Mouse (Mus musculus): Measurements from ENCODE around the gene Osbpl3.

Osbpl3 gene

DNA sequence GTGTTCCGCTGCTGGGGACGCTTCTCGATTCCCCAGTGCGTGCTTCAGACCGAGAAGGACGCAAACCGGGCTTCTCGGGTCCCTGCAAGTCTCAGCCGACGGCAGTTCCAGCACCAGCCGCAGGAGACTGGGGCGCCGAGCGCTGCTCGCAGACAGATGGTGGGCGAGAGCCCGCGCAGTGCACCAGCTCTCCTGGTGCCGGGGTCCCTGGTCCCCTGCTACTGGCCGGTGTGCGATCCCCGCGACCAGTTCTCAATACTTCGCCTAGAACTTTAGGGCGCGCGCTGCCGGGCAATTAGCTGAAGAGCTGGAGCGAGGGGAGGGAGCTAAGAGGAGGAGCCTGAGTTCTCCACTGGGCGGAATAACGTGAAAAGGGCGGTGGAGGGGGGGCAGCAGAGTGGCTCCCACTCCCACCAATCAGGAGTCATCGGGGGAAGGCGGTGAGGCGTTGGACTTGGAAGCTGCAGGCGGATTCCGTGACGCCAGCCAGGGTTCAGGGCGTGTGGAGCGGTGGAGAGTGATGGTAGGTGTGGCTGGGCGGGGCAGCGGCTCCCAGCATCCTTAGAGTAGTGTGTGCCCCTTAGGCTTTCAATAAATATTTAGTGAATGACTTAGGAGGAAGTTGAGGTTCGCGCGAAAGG, at the start of gene Osbpl3:
Gene Osbpl3, minus strand, starts transcription at position 373 of the 641 bp plus-strand sequence.
- peak; percentile 78 to 85 for DNase-seq

DNA sequence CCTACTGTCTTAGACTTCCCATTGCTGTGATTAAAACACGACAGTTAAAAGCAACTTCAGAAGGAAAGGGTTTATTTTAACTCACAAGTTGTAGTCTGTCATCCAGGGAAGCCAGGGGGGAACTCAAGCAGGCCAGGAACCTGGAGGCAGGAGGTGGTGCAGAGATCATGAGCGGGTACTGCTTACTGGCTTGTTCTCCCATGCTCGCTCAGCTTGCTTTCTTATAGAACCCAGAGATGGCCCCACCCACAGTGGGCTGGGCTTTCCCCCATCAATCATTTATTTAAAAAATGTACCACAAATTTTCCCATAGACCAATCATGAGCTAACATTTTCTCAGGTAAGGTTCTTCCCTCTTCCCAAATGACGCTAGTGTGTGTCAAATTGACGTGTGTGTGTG, 49.5 kb upstream of the Osbpl3 start:
- DNase-seq, result no peak

DNA sequence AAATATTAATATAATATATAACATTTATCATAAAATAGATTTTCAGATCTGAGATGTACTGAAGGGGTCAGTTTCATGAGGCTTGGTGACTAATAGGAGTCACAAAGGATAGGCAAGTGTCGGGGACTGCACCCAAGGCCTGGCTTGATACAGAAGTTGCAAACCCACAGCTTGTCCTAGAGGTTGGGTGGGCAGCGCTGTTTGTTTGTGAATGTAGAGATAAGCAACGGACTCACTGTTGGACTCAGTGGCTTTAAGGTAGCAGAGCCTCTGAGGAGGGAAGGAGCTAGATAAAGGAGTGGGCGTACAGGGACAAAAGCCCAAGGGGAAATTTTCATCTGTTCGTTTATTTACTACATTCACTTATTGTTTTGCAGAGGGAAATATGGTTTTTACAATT, 48.7 kb upstream of the Osbpl3 start:
- no peak for DNase-seq

DNA sequence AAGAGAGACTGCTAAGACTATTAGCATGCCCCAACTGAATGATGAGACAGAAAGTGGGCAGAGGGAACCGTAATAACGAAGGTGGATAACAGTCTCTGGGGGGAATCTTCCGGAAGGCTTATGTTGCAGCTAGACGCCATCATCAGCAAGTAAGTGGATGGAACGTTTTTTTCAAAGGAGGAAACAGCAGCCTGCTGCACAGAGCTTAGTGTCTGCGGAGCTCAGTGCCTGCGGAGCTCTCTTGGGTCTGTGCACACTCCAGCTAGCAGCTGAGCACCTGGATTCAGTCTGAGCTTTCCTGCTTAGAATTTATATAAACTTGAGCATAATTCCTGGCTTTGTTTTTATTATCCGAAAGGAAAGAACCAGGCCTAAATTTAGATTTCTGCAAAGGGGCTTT, 47.8 kb upstream of the Osbpl3 start:
- DNase-seq, result no peak

GRCm38 (mm10) chr6:50503031-50503430, 47.0 kb upstream of the Osbpl3 start:
- DNase-seq, result no peak

GRCm38 (mm10) chr6:50498346-50498745, 42.3 kb upstream of the Osbpl3 start:
- DNase-seq, result no peak

DNA sequence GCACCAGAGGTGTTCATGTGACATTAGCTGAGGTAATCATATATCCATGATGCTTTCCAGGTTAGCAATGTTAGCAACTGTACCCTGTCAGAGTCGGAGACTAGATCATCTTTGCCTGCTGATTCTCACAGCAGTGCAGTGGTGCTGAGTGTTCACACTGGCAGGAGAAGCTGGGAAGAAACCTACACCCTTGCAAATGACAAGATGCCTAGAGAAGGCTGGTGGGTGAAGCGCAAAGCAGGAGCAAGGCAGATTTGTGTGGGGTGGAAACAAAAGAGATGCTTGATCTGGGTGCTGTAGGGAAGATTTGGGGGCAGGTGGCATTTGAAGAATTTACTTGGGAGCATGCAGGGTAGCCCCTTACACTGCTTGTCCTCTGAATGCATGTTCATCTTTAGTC, 34.5 kb upstream of the Osbpl3 start:
- no peak for DNase-seq

- DNase-seq, result no peak
Measured at GRCm38 (mm10) chr6:50489380-50489779, 33.4 kb upstream of the Osbpl3 start.

DNA sequence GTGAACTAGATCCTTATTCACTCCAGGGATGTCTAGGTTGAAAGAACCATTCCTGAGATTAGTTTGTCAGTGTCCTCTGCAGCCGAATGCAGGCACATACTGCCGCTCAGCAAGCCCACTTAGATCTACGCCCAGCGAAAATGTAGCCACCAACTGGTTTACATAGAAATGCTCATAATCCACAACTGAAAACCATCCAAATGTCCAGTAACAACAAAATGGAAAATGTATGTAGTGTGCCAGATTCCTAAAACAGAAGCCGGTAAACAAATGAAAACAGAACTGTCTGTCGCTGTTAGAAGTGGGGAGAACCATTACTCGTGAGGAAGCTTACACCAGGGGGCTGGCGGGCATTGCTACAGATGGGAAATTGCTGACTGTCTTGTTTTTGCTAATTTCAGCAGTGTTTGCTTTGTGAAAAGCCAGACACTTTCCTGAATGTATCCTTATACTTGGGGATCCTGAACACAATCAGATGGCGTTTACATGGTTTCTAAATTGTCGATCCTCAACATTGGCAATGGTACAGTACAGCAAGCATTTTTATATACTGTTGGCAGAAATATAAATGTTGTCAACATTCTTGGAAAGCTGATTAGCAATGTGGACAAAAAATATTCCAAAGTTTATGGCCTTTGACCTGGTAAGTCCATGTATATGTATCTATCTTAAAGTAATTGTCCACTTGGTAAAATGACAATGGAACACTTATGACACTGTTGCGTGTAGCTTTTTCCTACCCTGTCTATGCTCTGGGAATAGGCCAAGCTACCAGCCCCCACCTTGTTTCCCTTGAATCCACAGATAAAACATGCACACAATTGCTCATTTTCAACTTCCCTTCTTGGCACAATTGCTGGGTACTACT, 30.3 kb upstream of the Osbpl3 start:
- DNase-seq, result no peak

DNA sequence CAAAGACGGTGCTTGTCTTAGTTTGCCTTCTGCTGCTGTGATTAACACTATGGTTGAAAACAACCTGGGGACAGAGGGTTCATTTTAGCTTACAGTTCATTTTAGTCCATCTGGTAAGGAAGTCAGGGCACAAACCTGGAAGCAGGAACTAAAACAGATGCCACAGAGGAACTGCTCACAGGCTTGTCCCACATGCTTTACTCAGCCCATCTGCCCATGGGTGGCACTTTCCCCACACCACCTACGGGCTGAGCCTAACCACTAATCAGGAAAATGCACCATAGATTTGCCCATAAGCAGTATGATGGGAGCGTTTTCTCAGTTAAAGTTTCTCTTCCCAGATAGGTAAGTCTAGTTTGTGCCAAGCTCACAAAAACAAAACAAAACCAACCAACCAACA, 27.4 kb upstream of the Osbpl3 start:
- DNase-seq, result no peak

DNA sequence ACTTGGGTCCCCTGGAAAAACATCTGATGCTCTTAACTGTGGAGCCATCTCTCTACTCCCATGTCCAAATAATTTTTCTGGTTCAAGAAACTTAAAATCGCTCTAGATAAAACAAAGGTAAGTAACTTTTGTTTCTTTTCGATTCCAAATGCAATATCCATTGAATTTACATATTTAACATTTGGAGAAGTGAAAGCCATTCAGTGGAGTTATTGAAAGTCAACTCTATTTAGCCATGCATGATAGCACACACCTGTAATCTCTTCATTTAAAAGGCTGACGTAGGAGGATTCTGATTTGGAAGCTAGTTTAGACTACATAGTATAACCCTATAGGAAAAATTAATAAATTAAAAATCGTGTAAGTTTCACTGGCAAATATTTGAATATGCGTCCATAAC, 25.5 kb upstream of the Osbpl3 start:
- DNase-seq, result no peak

GRCm38 (mm10) chr6:50466451-50466850, 10.4 kb upstream of the Osbpl3 start:
- no peak for DNase-seq

GRCm38 (mm10) chr6:50464690-50465485, 8.9 kb upstream of the Osbpl3 start:
- no peak for DNase-seq

GRCm38 (mm10) chr6:50462026-50462425, 6.0 kb upstream of the Osbpl3 start:
- no peak for DNase-seq

- DNase-seq, result no peak
Measured at GRCm38 (mm10) chr6:50461585-50461984, 5.6 kb upstream of the Osbpl3 start.

GRCm38 (mm10) chr6:50460646-50461045, 4.6 kb upstream of the Osbpl3 start:
- DNase-seq, result no peak

DNA sequence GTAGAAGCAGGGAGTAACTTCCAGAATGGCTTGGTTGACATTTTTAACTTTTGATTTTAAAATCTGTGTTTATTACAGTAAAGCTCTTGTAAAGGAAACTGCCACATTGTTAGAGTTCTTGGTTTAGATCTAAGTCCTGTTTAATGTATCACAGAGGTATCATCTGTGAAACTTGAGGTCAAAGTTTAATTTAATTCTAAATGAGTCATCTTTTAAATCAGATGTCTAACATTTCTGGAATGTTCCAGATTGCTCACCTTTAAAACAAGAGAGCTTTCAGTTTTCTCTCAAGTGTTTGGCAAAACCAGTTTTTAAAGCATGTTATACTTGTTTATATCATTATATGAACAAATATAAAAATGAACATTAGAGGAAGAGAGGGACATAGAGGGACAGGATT, 4.2 kb upstream of the Osbpl3 start:
- no peak for DNase-seq

GRCm38 (mm10) chr6:50459271-50459670, 3.3 kb upstream of the Osbpl3 start:
- DNase-seq, result no peak

DNA sequence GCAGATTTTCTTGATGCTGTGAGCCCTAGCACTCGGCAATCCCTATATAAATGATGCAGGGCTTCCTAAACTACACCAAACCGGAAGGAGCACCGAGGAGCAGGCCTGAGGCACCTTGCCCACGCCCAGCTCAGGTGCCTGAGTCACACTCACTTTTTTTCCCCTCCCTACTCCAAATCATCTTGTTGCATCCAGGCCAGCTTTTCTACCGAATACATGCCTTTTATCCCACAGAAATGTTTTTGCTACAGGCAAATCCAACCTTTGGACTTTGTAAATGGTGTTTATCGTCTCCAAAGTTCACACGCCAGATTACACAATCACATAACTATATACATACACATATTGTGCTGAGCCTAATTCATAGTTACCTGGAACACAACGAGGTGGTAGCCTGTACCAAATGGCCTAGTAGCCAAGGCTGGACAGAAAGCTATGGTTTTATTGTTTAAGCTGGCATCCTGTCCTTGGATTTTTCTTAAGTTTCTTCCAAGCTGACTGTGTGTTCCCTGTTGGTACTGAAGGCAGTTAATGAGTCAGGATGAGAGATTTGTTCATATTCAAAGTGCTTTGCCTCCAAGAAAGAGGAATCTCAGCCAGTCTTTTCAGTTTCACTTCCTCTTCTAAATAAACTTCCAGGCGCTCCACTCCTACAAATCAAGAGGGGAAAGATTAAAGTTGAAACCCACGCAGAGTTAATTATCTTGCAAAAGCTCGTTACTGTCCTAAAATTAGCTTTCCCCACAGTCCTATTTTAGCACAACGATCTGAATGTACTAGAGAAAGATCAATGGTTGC, 1.7 kb upstream of the Osbpl3 start:
- DNase-seq, result no peak

GRCm38 (mm10) chr6:50456706-50457105, 705 bp upstream of the Osbpl3 start:
- DNase-seq, result peak; percentile 21 to 25

DNA sequence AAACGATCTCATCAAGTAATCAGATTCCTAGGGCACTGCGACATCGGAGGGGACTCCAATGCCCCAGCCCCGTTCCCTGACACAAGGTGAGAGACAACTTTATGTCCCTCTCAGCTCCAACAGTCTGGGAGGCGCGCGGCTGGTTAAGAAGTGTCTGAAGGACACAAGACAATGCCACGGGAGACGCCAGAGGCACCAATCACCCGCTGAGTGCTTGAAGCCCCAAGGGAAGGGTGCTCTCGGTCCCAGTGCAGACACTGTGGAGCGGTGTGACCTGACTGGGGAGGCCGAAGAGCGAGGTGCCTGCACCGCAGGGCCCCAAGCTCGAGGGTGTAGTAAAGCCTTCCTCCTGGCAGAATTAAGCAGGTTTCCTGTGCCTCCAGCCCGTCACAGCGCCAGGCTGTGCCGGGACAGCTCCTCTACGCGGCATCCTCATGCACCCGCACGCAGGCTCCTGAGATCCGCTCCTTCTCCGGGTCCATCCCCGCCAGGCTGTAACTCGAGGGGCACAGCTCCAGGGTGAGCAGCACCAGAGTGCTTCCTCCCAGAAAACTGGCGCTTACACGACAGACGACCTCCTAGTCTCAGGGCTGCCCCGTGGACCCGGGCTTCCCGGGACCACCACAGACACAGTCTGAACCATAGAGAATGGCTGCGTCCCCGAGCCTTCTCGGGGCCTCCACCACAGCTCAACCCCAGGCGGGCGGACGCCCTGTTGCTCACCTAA, 736 bp downstream of the Osbpl3 start:
- peak; percentile 53 to 54 for DNase-seq

- no peak for DNase-seq
Measured at GRCm38 (mm10) chr6:50453651-50454050, 2.4 kb downstream of the Osbpl3 start.
